Mouse (Mus musculus) left cerebral cortex, adult 8-10 months (tissue): Measurements from ENCODE around the gene Wdr91. TPM values are rescaled to one million over a fixed set of nuclear protein-coding genes. Genes with fewer than 3 reads are reported as not detected.

Experiments used
- DNase-seq, 2 experiments: peaks; one replicate each; pipeline ENCODE4 v3.0.0; 2022; ENCODE audit warnings: low spot score in 2 of 2
- total RNA-seq, 4 experiments: library from RNA; stranded (reverse); gene quantifications; 2 replicates each; pipeline ENCODE4 v1.2.4; 2022

Wdr91 gene
- total RNA-seq, 4 experiments from 2014 or later, result 35.9 to 39.9 (median 38.0) TPM

GRCm38 (mm10) chr6:34879101-34879740, 31.5 kb downstream of the Wdr91 start:
- no peak for DNase-seq

DNA sequence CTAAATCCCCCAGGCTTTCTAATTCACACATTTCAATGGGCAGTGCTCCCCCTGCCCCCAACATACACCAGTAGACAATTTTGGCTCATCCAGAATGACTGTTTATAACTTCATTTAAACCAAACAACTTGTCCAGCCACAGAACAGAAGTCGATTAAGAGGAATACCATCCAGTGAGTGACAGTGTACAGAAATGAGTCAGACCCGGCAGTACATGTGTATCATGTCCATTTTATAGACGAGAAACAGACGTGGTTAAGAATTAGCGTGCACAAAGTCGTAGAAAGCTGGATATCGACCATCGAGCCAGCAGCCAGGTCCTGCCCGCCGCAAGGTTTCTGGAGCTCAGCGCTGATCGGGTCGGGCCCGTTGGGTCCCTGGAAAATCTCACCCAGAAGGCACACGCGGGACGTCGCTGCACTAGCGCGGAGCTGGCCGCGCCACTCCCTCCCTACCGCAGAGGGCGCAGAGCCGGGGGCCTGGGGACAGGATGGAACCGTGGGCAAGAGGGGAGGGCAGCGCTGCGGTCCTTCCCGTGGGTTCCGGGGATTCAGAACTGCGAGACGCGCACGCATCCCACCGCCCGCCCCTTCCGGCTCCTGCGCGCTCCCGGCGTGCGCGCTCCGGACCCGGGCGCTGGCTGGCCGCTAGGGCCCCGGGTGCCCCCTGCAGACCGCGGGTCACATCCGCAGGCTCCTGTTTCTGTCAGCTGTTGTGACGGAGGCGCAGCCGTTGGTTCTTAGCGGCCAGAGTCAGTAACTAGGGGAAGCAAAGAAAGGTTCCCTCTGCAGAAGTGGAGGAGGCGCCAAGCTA, 33.0 kb downstream of the Wdr91 start, which contains the start of gene Cyren:
Gene Cyren, minus strand, starts transcription at position 552 of the 813 bp plus-strand sequence.
- peak; percentile 81 to 88 for DNase-seq

DNA sequence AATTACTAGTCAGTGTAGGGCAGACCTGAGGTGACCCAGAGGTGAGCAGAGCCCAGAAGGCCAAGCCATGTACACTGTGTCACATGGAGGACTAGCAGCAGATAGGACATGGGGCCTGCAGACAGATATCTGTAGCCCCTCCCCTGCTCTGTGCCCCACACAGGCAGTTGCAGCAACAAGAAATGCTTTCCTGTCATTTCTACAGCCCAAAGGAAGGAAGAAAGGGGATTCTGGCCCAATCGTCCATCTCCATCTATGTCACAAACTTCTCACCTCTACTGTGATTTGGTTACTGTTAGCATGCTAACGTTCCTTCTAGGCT, 33.9 kb downstream of the Wdr91 start:
- no peak for DNase-seq

DNA sequence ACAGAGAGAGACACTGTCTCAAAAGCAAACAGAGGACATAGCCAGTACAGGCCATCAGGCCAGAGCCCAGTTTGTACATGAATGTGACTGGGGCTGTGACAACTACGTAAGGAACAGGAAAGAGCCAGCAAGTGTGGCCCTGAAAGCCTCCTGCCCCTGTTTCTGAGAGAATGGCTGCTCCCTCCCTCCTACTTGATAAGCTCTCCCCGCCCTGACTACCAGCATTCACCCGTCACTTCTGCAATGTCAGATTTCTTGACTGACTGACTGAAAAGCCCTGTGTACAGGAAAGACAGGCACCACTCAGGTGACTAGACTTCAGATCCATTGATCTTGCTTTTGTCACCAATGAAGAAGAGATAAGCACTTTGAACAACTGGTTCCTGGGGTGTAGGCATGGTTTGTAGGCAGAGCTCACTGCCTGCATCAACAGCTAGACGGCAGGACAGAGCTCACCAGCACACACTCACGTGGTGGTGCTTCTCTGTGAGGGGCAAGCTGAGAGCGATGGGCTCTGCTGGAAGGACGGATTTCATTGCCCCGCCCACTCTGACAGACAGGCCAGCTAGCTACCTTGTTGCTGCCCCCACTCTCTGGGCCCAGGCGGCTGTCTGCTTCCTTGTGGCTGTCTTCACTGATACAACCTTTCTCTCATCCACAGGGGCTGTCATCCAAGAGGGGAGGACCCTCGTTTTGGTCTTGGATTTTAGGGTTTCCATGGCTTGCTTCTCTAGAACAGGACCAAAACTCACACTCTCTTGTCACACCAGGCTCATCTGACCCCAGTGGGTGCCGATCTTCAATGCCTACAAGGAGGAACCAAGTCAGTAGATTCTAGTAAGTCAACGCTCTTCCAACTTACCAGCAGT, 34.5 kb downstream of the Wdr91 start:
- DNase-seq, result no peak

- no peak for DNase-seq
Measured at GRCm38 (mm10) chr6:34875268-34875761, 35.4 kb downstream of the Wdr91 start.

- DNase-seq, result peak in 1 of 2 experiments; percentile 7
Measured at GRCm38 (mm10) chr6:34874101-34874921, 36.4 kb downstream of the Wdr91 start.

- DNase-seq, result peak in 1 of 2 experiments; percentile 3
Measured at GRCm38 (mm10) chr6:34872871-34873270, 37.8 kb downstream of the Wdr91 start.

DNA sequence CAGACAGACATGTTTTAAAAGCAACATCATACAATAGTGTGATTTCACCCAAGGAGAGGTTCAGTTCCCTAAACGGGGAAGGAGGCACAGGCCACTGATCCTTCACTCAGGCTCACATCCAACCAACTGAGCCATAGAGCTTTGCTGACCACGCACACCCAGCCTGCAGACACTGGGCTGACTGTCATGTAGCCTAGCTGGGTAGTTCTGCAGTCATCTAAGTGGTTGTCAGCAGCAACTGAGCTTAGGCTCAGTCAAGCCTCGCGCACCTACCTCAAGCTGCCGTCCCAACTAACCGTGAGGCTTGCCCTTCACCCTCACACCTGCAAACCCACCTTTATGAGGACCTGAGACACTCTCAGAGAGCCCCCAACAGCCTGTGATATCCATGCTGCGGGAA, 38.7 kb downstream of the Wdr91 start:
- no peak for DNase-seq

GRCm38 (mm10) chr6:34870724-34871123, 40.0 kb downstream of the Wdr91 start:
- no peak for DNase-seq

GRCm38 (mm10) chr6:34870136-34870535, 40.5 kb downstream of the Wdr91 start:
- DNase-seq, result no peak

- no peak for DNase-seq
Measured at GRCm38 (mm10) chr6:34869225-34869915, 41.3 kb downstream of the Wdr91 start.

GRCm38 (mm10) chr6:34868507-34869217, 42.0 kb downstream of the Wdr91 start:
- DNase-seq, result no peak

DNA sequence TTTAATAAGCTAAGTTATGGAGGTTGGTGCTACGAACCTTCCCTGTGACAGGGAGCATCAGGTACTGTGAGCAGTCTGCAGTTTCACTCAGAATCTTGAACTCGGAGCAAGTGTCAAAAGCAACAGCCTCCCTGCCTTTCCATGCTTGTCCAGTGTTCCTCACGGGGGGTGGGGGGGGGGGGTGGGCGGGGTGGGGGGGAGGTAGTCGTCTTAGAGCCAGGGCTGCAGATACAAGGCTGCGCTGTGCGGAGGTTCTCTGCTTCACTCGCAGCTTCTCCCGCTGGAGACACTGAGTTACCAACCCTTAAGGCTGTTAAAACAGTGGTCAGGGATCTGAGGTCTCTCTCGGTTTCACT, 42.7 kb downstream of the Wdr91 start:
- DNase-seq, result no peak

- no peak for DNase-seq
Measured at GRCm38 (mm10) chr6:34867301-34867994, 43.2 kb downstream of the Wdr91 start.

DNA sequence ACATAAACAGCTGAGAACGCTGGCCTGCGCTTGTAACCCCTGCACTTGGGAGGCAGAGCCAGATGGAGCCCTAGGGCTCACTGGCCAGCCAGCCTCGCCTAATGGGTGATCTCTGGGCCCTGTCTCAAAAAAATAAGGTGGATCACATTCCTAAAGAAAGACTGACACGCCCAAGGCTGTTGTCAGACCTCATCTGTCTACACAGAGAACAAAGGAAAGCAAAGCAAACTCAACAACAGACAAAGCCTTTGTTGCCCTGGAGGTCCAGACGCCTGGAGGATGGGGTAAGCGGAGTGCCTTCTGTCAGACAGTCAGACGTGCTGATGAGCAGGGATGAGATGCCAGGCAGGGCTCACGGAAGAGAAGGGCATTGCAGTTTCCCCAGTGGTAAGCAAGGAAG, 43.9 kb downstream of the Wdr91 start:
- no peak for DNase-seq

DNA sequence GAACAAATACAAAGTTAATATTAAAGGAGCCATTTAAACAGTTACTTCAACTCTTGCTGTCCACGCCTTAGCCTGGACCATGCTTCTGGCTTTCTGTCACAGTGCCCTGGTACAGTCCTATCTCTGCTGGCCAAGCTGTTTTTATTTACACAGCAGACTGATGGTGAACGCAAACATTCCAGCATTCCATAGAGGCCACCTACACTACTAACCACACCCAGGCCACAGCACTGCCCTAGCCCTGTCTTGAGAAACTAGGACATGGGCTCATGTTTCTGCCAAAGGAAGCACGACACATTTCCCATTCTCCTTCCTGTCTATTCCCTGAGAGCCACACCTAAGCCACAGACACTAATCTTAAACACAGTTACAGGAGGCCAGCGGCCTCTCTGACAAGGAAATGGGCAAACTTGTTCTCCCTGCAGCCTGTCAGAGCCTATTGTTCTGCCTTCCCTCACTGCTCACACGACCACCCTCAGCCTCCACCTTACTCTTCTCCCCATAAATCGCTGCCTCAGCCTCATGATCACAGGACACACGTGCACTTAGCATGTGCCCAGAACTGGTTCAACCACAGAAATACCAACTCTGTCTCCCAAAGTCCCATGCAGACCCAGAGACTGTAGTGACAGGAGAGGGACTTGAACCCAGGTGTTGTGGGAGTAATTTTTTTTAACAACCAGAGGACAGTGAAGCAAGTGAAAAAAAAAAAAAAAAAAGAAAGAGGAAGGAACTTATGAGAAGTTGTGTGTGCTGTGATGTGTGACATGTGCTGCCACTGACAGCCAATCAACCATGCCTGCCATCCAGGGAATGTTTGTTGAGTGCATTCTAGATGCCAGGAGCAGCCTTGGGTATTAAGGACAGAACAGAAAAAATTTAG, 44.7 kb downstream of the Wdr91 start:
- DNase-seq, result no peak

DNA sequence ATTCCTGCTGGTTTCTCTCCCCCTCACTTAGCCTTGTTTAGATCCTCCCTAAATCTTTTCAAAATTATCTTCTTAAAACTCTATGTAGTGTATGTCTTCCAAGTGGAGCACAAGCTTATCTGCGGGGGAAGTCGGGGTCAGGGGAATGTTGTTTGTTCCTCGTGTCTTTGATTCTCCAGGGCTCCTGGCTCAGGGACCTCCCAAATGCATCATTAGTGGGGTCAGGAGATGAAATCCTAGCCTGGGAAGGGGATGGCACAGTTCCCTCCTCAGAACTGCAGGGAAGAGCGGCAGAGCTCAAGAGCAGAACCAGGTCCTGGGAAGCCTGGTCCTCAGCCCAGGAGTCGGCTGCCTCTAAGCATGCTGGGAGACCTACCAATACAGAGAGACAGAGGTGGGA, 45.5 kb downstream of the Wdr91 start:
- no peak for DNase-seq
